Mouse (Mus musculus) forebrain, embryonic 14.5 days (tissue): ENCODE results near the gene Mcoln3. TPM values are rescaled to one million over a fixed set of nuclear protein-coding genes. Genes with fewer than 3 reads are reported as not detected.

Source experiments
- ATAC-seq: fragments of 200-750 bp; cut with Nextera tagmentation; 2 replicates; pipeline ENCODE4 v1.8.0; 2017; ENCODE audit warnings: mild to moderate bottlenecking, moderate library complexity
- DNase-seq: peaks from one replicate; pipeline ENCODE4 v3.0.0-alpha.2; 2015; ENCODE audit warnings: low spot score
- H3K27ac ChIP-seq: fragments of 300-500 bp; sonication (generic); 2 replicates; pipeline ENCODE4 v1.5.1; 2014; ENCODE audit warnings: low read depth, mild to moderate bottlenecking, control low read depth, low read length, moderate library complexity
- H3K27me3 ChIP-seq: fragments of 300-500 bp; sonication (generic); replicated peaks from 2 replicates; pipeline ENCODE4 v1.6.1; 2014; ENCODE audit warnings: low read length, control low read depth, mixed read lengths; ENCODE audit not compliant: control insufficient read depth, insufficient read depth
- H3K36me3 ChIP-seq: fragments of 300-500 bp; sonication (generic); 2 replicates; pipeline ENCODE4 v1.6.1; 2014; ENCODE audit warnings: low read length, control low read depth; ENCODE audit not compliant: control insufficient read depth, insufficient read depth
- H3K4me1 ChIP-seq: fragments of 300-500 bp; sonication (generic); 2 replicates; pipeline ENCODE4 v1.6.1; 2014; ENCODE audit warnings: antibody characterized with exemption, low read length, control low read depth; ENCODE audit not compliant: control insufficient read depth, insufficient read depth
- H3K4me2 ChIP-seq: fragments of 300-500 bp; sonication (generic); 2 replicates; pipeline ENCODE4 v1.6.1; 2014; ENCODE audit warnings: mild to moderate bottlenecking, control low read depth, low read length
- H3K4me3 ChIP-seq: fragments of 300-500 bp; sonication (generic); 2 replicates; pipeline ENCODE4 v1.5.1; 2014; ENCODE audit warnings: low read depth, low read length, control low read depth
- H3K9ac ChIP-seq: fragments of 300-500 bp; sonication (generic); 2 replicates; pipeline ENCODE4 v1.6.1; 2014; ENCODE audit warnings: mild to moderate bottlenecking, low read length, control low read depth, moderate library complexity
- H3K9me3 ChIP-seq: fragments of 300-500 bp; sonication (generic); replicated peaks from 2 replicates; pipeline ENCODE4 v1.6.1; 2016; ENCODE audit warnings: low read length, control low read depth, mixed read lengths; ENCODE audit not compliant: control insufficient read depth
- WGBS: fragments of 180-500 bp; shearing (Covaris S2); extraction: QIAGEN DNeasy Blood & Tissue Kit; methylation state at CpG from one replicate; pipeline ENCODE4 v1.1.7; 2014; 5-methylcytosine and 5-hydroxymethylcytosine counted together
- polyA plus RNA-seq: library from polyadenylated mRNA; unstranded; fragments of >200 nt; fragmentation: Nextera tagmentation; extraction: Ambion mirVana; gene quantifications from 2 replicates; pipeline ENCODE4 v1.2.1, GENCODE M21; 2014

The Mcoln3 gene
- polyA plus RNA-seq, 1 experiment from 2014 or later: 0.46 TPM

DNA sequence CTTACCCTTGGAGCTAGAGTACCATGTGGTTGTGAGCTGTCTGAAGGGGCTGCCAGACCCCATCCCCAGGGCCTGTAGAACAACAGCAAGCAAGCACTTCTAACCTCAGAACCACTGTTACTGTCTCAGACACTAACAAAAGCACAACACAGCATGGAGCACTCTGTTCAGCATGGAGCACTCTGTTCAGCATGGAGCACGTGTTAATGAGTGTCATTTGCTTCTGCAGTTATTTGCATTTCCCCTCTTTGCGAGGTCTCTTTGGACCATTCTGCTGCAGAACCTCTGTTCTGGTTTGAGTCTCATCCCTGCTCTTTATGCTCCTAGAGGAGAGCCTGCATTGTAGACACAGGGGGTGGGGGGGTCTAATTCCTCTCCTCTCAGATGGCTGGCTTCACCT lies 35.7 kb downstream of the Mcoln3 start:
- Histone ChIP-seq H3K4me2 (no peak overlapping the region), H3K4me3 (no peak overlapping the region), H3K27ac (no peak overlapping the region), H3K9me3 (no peaks in the 10 kb centered on the region), H3K4me1 (0 out of 2 replicates have a peak, but pooled peaks cover 5% of the 10 kb centered on the region), H3K36me3 (no peaks in the 10 kb centered on the region), H3K27me3 (peaks cover 13% of the 10 kb centered on the region; the same call in 1 of the 2 replicates), H3K9ac (no peak overlapping the region)
- ATAC-seq (no peak), DNase-seq (no peak)
- 69% methylated on average over 2 of the region's 2 CpGs for WGBS

DNA sequence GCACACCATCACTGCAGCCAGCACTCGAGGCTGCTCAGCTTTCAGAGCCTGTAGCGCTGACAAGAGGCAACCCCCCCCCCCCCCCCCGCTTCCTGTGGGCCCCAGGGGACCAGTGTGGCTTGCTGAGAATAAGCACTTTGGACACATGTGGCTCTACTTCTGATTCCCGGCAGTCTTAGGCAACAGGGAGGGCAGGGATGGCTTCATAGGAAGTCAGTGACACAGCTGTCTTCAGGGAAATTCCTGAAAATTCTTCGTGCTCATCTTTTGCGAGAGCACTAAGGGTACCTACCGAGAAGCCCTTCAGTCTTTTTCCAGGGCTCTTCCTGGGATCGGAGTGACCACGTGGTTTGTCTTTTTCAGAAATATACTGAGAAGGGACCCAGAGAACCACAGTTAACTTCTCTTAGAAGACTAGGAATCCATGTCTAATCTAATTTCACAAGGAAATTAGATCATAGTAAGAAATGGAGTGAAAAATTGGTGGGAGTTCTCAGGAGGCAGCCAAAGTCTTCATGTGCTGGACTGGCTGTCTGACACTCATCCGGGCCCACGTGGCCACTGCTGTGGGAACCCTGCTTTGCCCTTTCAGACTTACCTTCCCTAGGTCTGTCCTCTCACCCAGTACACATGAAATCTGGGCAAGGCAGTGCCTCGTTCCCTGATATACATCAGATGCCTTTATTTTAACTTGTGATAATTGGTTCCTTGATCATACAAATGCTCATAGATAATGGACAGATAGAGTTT lies 36.8 kb downstream of the Mcoln3 start:
- DNase-seq (no peak), ATAC-seq (no peak)
- H3K9me3 ChIP-seq: no peaks in the 10 kb centered on the region
- H3K4me1 ChIP-seq: 0 out of 2 replicates have a peak, but pooled peaks cover 5% of the 10 kb centered on the region
- H3K36me3 ChIP-seq: no peaks in the 10 kb centered on the region
- no peak overlapping the region for H3K4me3 ChIP-seq
- no peak overlapping the region for H3K27ac ChIP-seq
- H3K4me2 ChIP-seq: no peak overlapping the region
- WGBS: 46% methylated on average over 12 of the region's 12 CpGs
- H3K9ac ChIP-seq: no peak overlapping the region
- H3K27me3 ChIP-seq: peaks cover 13% of the 10 kb centered on the region; the same call in 1 of the 2 replicates

- no peak overlapping the region for H3K4me2 ChIP-seq
- H3K4me3 ChIP-seq: no peak overlapping the region
- H3K9ac ChIP-seq: no peak overlapping the region
- ATAC-seq (no peak), DNase-seq (no peak)
- H3K36me3 ChIP-seq: no peaks in the 10 kb centered on the region
- H3K27ac ChIP-seq: no peak overlapping the region
- 88% methylated on average over 13 of the region's 13 CpGs for WGBS
- H3K27me3 ChIP-seq: no peaks in the 10 kb centered on the region
- no peaks in the 10 kb centered on the region for H3K4me1 ChIP-seq
- no peaks in the 10 kb centered on the region for H3K9me3 ChIP-seq
Observed at GRCm38 (mm10) chr3:146155628-146156576, 38.7 kb downstream of the Mcoln3 start.

GRCm38 (mm10) chr3:146156811-146157210 lies 39.6 kb downstream of the Mcoln3 start:
- Histone ChIP-seq H3K4me2 (no peak overlapping the region), H3K36me3 (no peaks in the 10 kb centered on the region), H3K27me3 (no peaks in the 10 kb centered on the region), H3K4me3 (no peak overlapping the region), H3K4me1 (no peaks in the 10 kb centered on the region), H3K27ac (no peak overlapping the region), H3K9me3 (no peaks in the 10 kb centered on the region), H3K9ac (no peak overlapping the region)
- ATAC-seq: no peak
- no peak for DNase-seq
- WGBS: 86% methylated on average over 2 of the region's 2 CpGs

DNA sequence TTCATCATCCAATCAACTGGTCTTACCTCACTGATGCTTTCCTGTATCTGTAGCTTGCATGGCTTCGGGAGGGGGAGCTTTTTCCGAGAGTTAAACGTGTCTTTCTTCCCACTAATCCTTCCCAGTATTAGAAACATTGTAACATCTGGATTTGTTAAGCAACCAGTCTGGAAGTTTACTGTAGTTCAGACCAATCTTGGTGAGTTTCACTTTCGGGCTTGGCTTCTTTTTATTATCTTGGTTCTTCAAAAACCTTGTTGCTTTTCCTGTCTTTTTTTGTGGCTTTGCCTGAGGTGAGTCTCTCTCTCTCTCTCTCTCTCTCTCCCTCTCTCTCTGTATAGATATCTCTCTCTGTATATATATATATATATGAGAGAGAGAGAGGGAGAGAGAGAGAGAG lies 40.8 kb downstream of the Mcoln3 start:
- ATAC-seq (no peak), DNase-seq (no peak)
- Histone ChIP-seq H3K4me3 (no peak overlapping the region), H3K9ac (no peak overlapping the region), H3K4me2 (no peak overlapping the region), H3K4me1 (no peaks in the 10 kb centered on the region), H3K9me3 (no peaks in the 10 kb centered on the region), H3K27me3 (no peaks in the 10 kb centered on the region), H3K27ac (no peak overlapping the region), H3K36me3 (no peaks in the 10 kb centered on the region)
- 84% methylated on average over 4 of the region's 4 CpGs for WGBS

GRCm38 (mm10) chr3:146159360-146159759 lies 42.1 kb downstream of the Mcoln3 start:
- WGBS: 91% methylated on average over 2 of the region's 2 CpGs
- no peak overlapping the region for H3K4me2 ChIP-seq

DNA sequence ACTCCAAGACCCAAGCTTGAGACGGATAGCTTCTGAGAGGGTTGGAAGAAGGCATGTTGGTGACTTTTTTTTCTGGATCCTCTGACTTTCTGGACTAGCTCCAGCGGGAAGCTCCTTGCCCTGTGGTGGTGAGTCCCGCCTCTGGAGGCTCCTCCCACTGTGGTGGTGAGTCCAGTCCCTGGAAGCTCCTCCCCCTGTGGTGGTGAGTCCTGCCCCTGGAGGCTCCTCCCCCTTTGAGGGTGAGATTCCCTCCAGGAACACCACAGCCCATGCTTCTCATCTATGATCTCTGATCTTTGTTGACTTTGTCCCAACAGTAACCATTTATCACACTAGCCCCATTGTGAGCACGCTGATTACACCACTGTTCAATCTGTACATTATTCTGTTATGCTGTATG lies 44.9 kb downstream of the Mcoln3 start:
- Histone ChIP-seq H3K4me1 (no peaks in the 10 kb centered on the region), H3K27ac (no peak overlapping the region), H3K9ac (no peak overlapping the region), H3K27me3 (no peaks in the 10 kb centered on the region), H3K4me2 (no peak overlapping the region), H3K9me3 (no peaks in the 10 kb centered on the region), H3K36me3 (no peaks in the 10 kb centered on the region), H3K4me3 (no peak overlapping the region)
- DNase-seq (no peak), ATAC-seq (no peak)
- WGBS: 78% methylated on average over 4 of the region's 4 CpGs

More at GRCm38 (mm10) chr3:146159360-146159759, 42.1 kb downstream of the Mcoln3 start:
- no peaks in the 10 kb centered on the region for H3K36me3 ChIP-seq
- H3K4me3 ChIP-seq: no peak overlapping the region
- no peak overlapping the region for H3K9ac ChIP-seq
- no peak for DNase-seq
- H3K9me3 ChIP-seq: no peaks in the 10 kb centered on the region
- H3K4me1 ChIP-seq: no peaks in the 10 kb centered on the region
- H3K27ac ChIP-seq: no peak overlapping the region
- H3K27me3 ChIP-seq: no peaks in the 10 kb centered on the region
- ATAC-seq: no peak

DNA sequence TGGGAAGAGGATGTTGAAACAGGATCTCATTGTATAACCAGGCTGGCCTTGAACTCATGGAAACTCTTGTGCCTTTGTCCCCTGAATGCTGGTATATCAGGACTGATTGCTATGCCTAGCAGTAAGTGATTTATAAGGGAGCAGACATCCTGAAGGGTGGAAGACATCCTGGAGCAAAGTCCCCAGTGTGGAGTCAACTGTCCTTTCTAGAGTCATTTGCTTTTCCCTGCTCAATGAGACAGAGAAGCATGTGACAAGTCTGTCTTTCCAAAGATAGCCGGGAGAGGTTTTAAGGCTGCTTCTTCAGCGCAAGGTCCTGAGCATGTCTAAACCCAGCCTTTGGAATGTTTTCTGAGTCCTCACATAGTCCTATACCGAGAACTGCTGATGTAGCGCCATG lies 52.1 kb downstream of the Mcoln3 start:
- Histone ChIP-seq H3K9me3 (no peaks in the 10 kb centered on the region), H3K4me3 (no peak overlapping the region), H3K9ac (no peak overlapping the region), H3K4me1 (no peaks in the 10 kb centered on the region), H3K27ac (no peak overlapping the region), H3K36me3 (no peaks in the 10 kb centered on the region), H3K4me2 (no peak overlapping the region), H3K27me3 (no peaks in the 10 kb centered on the region)
- no peak for DNase-seq
- WGBS: 88% methylated on average over 4 of the region's 4 CpGs
- ATAC-seq: no peak

DNA sequence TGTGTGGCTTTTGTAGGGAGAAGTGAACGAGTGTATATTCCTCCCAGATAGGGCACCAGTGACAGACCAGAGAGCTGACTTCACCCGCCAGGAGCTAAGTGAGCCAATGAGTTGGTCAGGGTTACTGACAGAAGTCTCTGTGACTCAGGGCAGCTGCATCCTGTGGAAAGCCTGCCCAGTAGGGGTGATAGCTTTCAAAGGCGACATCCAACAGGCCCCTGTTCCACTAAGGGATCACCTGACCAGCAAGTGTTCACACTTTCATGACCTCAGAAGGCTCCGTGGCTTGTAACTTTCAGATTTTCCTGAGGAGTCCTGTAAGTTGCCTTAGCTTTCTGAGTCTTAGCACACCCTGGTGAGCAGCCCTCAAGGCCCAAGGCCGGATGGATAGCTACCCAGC lies 55.8 kb downstream of the Mcoln3 start:
- WGBS: 73% methylated on average over 5 of the region's 5 CpGs
- no peaks in the 10 kb centered on the region for H3K9me3 ChIP-seq
- no peak overlapping the region for H3K27ac ChIP-seq
- no peaks in the 10 kb centered on the region for H3K36me3 ChIP-seq
- DNase-seq (no peak), ATAC-seq (no peak)
- no peaks in the 10 kb centered on the region for H3K4me1 ChIP-seq
- H3K4me2 ChIP-seq: no peak overlapping the region
- H3K27me3 ChIP-seq: no peaks in the 10 kb centered on the region
- H3K9ac ChIP-seq: no peak overlapping the region
- no peak overlapping the region for H3K4me3 ChIP-seq
